Mouse (Mus musculus) liver, postnatal 0 days (tissue): Measurements from ENCODE around the gene Tex14.

Source experiments
- CTCF ChIP-seq: sonication (generic); IDR thresholded peaks from 2 replicates; pipeline ENCODE4 v1.5.1; 2016; ENCODE audit warnings: antibody characterized with exemption, low read depth
- EP300 ChIP-seq: IDR thresholded peaks from 2 replicates; pipeline ENCODE4 v1.6.1; 2016; ENCODE audit warnings: antibody characterized with exemption, low read depth, mild to moderate bottlenecking

DNA sequence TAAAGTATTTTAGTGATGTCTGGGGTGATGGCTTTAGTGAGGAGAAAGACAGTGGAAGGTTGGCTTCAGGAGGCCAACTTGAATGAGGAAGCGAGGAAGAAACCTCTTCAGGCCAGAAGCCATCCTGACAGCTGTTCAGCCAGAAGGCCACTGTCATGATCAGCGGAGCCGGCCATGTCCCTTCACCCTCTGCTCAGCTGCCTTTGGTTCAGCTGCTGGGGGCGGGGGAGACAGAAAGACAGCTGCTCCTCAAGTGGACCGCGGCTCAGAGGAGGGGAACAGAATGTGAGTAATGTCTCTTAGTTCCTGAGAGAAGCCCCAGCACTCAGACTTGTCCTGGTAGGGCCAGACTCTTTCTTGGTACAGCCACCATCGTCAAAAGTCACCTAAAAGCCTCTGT is 168.9 kb downstream of the Tex14 start:
- TF ChIP-seq CTCF (no peak), EP300 (no peak)
